Mouse (Mus musculus): ENCODE measurements around the gene Pex14. TPM values are rescaled to one million over a fixed set of nuclear protein-coding genes. Genes with fewer than 3 reads are reported as not detected.

Pex14 gene
- polyA plus RNA-seq, 1 experiment from 2014 or later, result 48.9 TPM

DNA sequence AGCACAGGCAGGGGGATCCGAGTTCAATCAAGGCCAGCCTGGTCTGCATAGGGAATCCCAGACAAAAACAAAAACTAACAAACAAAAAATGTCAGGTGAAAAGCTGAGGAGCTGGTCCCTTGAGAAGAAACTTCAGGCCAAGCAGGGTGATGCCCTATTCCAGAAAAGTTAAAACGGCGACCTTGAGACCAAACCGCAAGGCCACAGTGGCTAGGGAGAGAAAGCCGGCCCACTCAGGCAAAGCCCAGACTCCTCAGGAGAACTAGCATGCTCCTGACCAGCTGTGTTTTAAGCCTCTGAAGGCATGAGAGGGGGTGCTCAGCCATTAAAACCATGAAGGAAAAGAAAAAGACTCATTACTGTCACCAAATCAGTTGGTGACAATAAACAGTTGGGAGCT lies 14.3 kb downstream of the Pex14 start:
- Histone ChIP-seq H3K27me3 (replicated peaks; ENCODE audit: control insufficient read depth, insufficient read depth, low read length) (no peaks in the 10 kb centered on the region), H3K4me2 (replicated peaks; ENCODE audit: low read depth) (no peak overlapping the region), H3K36me3 (ENCODE audit: control insufficient read depth, insufficient read depth) (no peaks in the 10 kb centered on the region), H3K27ac (ENCODE audit: low read depth, low read length) (no peak overlapping the region), H3K9me3 (ENCODE audit: control insufficient read depth) (no peaks in the 10 kb centered on the region), H3K4me3 (ENCODE audit: low read depth, low read length) (no peak overlapping the region), H3K9ac (ENCODE audit: low read depth, low read length) (no peak overlapping the region), H3K4me1 (replicated peaks; ENCODE audit: control insufficient read depth, insufficient read depth, low read length) (no peaks in the 10 kb centered on the region)
- ATAC-seq, result no peak
- 76% methylated on average over 5 of the region's 5 CpGs for WGBS
- no peak for TF ChIP-seq CTCF (IDR thresholded peaks at IDR 0.05; ENCODE audit: low read depth)

DNA sequence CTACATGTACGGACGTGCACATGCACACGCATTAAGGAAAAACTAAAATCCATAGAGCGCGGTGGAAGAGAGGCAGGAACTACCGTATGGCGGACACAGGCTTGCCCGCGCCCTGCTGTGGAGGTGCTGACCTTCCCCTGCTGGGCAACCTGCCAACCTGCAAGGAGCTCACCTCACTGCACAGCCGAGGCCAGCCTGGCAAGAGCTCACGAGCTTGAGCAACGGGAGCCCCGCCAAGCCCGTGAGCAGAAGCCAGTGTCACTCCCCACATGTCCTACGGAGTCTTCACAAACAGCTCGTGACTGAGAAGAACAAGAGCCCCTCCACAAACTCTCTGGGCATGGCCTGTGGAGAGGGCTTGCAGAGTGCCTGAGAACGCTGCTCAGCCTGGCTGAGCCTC lies 18.1 kb downstream of the Pex14 start:
- TF ChIP-seq CTCF (IDR thresholded peaks at IDR 0.05; ENCODE audit: low read depth), result peak; percentile 13; the same call in 1 of the 2 replicates
- WGBS, result 61% methylated on average over 17 of the region's 17 CpGs
- peak; percentile 36; the same call in 1 of the 2 replicates for ATAC-seq
- Histone ChIP-seq H3K27me3 (replicated peaks; ENCODE audit: control insufficient read depth, insufficient read depth, low read length) (no peaks in the 10 kb centered on the region), H3K36me3 (ENCODE audit: control insufficient read depth, insufficient read depth) (no peaks in the 10 kb centered on the region), H3K9ac (ENCODE audit: low read depth, low read length) (no peak overlapping the region), H3K4me2 (replicated peaks; ENCODE audit: low read depth) (no peak overlapping the region), H3K4me1 (replicated peaks; ENCODE audit: control insufficient read depth, insufficient read depth, low read length) (no peaks in the 10 kb centered on the region), H3K27ac (ENCODE audit: low read depth, low read length) (no peak overlapping the region), H3K9me3 (ENCODE audit: control insufficient read depth) (no peaks in the 10 kb centered on the region), H3K4me3 (ENCODE audit: low read depth, low read length) (no peak overlapping the region)

DNA sequence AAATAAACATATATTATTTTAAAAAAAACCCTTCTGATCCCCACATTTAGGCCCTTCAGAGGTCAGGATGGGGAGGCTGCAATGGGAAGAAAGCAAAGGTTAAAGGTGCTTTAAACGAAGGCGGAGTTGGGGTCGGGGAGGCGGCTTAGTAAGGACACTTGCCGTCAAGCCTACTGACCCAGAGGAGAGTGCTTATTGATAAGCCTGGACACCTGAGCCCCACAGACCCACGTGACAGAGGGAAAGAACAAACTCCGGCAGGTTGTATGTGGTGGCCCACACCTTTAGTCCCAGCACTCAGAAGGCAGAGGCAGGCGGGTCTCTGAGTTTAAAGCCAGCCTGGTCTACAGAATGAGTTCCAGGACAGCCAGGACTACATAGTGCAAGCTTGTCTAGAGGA lies 19.6 kb downstream of the Pex14 start:
- no peak overlapping the region for H3K4me2 ChIP-seq (replicated peaks; ENCODE audit: low read depth)
- 71% methylated on average over 8 of the region's 8 CpGs for WGBS
- H3K36me3 ChIP-seq (ENCODE audit: control insufficient read depth, insufficient read depth), result peaks cover 4% of the 10 kb centered on the region; the same call in 1 of the 2 replicates
- H3K4me3 ChIP-seq (ENCODE audit: low read depth, low read length), result no peak overlapping the region
- no peak for TF ChIP-seq CTCF (IDR thresholded peaks at IDR 0.05; ENCODE audit: low read depth)
- H3K4me1 ChIP-seq (replicated peaks; ENCODE audit: control insufficient read depth, insufficient read depth, low read length), result 0 out of 2 replicates have a peak, but pooled peaks cover 3% of the 10 kb centered on the region
- no peaks in the 10 kb centered on the region for H3K27me3 ChIP-seq (replicated peaks; ENCODE audit: control insufficient read depth, insufficient read depth, low read length)
- H3K9me3 ChIP-seq (ENCODE audit: control insufficient read depth), result no peaks in the 10 kb centered on the region
- no peak overlapping the region for H3K27ac ChIP-seq (ENCODE audit: low read depth, low read length)
- no peak overlapping the region for H3K9ac ChIP-seq (ENCODE audit: low read depth, low read length)
- ATAC-seq, result no peak

DNA sequence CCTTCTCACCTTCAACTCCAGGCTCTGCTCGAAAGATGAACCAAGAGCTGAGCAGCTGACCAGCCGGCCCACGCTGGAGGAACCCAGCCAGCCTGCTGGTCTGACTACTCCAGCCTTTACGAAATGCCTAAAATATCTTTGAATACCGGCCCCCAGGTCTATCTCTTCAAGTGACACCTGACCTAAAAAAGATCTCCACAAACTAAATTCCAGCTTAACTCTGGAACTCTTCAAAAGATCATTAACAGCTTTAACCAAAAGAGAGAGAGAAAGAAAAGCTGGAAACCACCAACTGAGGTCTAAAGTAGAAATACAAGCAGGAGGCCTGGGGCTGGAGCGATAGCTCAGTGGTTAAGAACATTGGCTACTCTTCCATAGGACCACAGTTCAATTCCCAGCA lies 20.0 kb downstream of the Pex14 start:
- no peak overlapping the region for H3K9ac ChIP-seq (ENCODE audit: low read depth, low read length)
- 0 out of 2 replicates have a peak, but pooled peaks cover 3% of the 10 kb centered on the region for H3K4me1 ChIP-seq (replicated peaks; ENCODE audit: control insufficient read depth, insufficient read depth, low read length)
- H3K4me2 ChIP-seq (replicated peaks; ENCODE audit: low read depth), result no peak overlapping the region
- ATAC-seq, result no peak
- H3K4me3 ChIP-seq (ENCODE audit: low read depth, low read length), result no peak overlapping the region
- TF ChIP-seq CTCF (IDR thresholded peaks at IDR 0.05; ENCODE audit: low read depth), result no peak
- WGBS, result 85% methylated on average over 6 of the region's 6 CpGs
- H3K27me3 ChIP-seq (replicated peaks; ENCODE audit: control insufficient read depth, insufficient read depth, low read length), result no peaks in the 10 kb centered on the region
- peaks cover 9% of the 10 kb centered on the region; the same call in 1 of the 2 replicates for H3K36me3 ChIP-seq (ENCODE audit: control insufficient read depth, insufficient read depth)
- no peaks in the 10 kb centered on the region for H3K9me3 ChIP-seq (ENCODE audit: control insufficient read depth)
- H3K27ac ChIP-seq (ENCODE audit: low read depth, low read length), result no peak overlapping the region

DNA sequence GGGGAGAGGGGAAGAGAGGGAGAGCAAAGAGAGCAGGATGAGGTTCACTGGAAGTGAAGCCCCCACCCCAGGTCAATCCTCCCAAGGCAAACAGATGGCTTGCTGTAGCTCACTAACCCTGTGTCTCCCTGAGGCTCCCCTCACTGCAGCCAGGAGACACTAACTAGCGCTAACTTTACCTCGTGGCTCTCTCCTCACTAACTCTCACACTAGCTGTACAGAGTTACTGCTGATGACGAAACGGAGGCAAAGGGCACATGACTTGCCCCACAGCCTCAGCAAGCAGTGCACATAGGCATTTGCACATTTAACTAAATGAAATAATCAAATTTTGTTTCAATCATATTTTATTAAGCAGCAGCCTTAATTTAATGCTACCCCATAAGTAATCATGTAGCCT lies 21.4 kb downstream of the Pex14 start:
- no peak overlapping the region for H3K27ac ChIP-seq (ENCODE audit: low read depth, low read length)
- 0 out of 2 replicates have a peak, but pooled peaks have one; percentile 10 for TF ChIP-seq CTCF (IDR thresholded peaks at IDR 0.05; ENCODE audit: low read depth)
- H3K4me3 ChIP-seq (ENCODE audit: low read depth, low read length), result no peak overlapping the region
- peaks cover 11% of the 10 kb centered on the region; the same call in 1 of the 2 replicates for H3K36me3 ChIP-seq (ENCODE audit: control insufficient read depth, insufficient read depth)
- H3K9me3 ChIP-seq (ENCODE audit: control insufficient read depth), result no peaks in the 10 kb centered on the region
- 23% methylated on average over 4 of the region's 4 CpGs for WGBS
- peak; percentile 28; the same call in 1 of the 2 replicates for ATAC-seq
- no peaks in the 10 kb centered on the region for H3K27me3 ChIP-seq (replicated peaks; ENCODE audit: control insufficient read depth, insufficient read depth, low read length)
- no peak overlapping the region for H3K9ac ChIP-seq (ENCODE audit: low read depth, low read length)
- 0 out of 2 replicates have a peak, but pooled peaks cover 3% of the 10 kb centered on the region for H3K4me1 ChIP-seq (replicated peaks; ENCODE audit: control insufficient read depth, insufficient read depth, low read length)
- no peak overlapping the region for H3K4me2 ChIP-seq (replicated peaks; ENCODE audit: low read depth)

DNA sequence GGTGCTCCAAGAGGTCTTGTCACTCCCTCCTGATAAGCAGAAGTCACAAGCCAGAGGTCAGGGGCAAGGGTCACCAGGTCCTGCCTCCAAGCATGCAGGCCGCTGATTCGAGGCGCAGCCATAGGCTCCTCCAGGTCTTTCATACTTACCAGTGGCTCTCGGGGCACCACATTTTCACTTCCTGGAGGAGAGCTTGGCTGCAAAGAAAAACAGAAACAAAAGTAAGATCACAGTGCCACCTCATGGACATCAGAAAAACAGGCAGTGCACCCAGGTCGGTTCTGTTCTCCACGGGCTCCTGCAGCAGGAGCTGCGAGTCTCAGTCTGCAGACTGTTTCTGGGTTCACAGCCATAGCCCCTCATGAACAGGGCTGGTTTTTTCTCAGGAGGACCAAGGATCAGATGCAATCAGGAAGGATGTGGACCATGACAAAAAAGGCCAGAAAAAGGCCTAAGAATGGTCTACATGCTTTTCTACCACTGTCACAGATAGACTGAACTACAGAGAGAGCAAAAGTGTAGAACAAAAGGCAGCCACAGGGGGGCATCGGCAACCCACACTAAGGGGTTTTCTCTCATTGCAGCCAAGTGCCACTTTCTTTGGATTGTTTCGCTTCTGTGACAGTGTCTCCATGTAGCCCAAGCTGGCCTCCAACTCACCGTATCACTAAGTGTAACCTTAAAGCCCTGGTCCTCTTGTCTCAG lies 23.7 kb downstream of the Pex14 start:
- no peak overlapping the region for H3K9ac ChIP-seq (ENCODE audit: low read depth, low read length)
- H3K27ac ChIP-seq (ENCODE audit: low read depth, low read length), result 0 out of 2 replicates have a peak overlapping the region, but pooled peaks have one; percentile 54
- H3K4me2 ChIP-seq (replicated peaks; ENCODE audit: low read depth), result no peak overlapping the region
- H3K4me3 ChIP-seq (ENCODE audit: low read depth, low read length), result no peak overlapping the region
- peak; percentile 71 for TF ChIP-seq CTCF (IDR thresholded peaks at IDR 0.05; ENCODE audit: low read depth)
- 0 out of 2 replicates have a peak, but pooled peaks cover 3% of the 10 kb centered on the region for H3K4me1 ChIP-seq (replicated peaks; ENCODE audit: control insufficient read depth, insufficient read depth, low read length)
- H3K9me3 ChIP-seq (ENCODE audit: control insufficient read depth), result no peaks in the 10 kb centered on the region
- no peaks in the 10 kb centered on the region for H3K27me3 ChIP-seq (replicated peaks; ENCODE audit: control insufficient read depth, insufficient read depth, low read length)
- WGBS, result 25% methylated on average over 10 of the region's 10 CpGs
- peaks cover 23% of the 10 kb centered on the region; the same call in 1 of the 2 replicates for H3K36me3 ChIP-seq (ENCODE audit: control insufficient read depth, insufficient read depth)
- peak; percentile 84 for ATAC-seq
